Mouse (Mus musculus): ENCODE measurements at regions not wholly inside any gene's neighbourhood (a gene's known extent, or its start where the extent isn't known, plus 50 kb on each side); places are given as distances from the start of the nearest gene placed in this dataset.

DNA sequence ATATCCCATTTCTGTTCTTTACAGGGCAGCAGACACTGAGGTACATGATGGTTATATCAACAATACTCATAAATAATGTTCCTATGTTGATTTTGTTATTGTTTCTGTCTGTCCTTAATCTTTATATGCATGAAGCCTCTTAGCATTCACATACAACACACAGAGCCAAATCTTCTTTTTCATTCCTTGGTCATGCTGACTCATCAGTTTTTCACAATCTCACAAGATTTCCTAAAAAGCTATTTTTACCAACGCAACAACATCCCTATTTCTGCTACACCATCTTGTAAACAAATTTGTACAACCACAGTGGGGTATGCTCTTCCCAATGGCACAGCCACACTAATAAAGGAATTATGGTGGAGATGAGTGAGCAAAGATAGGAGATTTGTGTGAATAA lies 555.1 kb downstream of the Trib2 start:
- TF ChIP-seq CTCF (IDR thresholded peaks at IDR 0.05; ENCODE audit: control insufficient read depth, insufficient read depth, low read length), result no peak
- TF ChIP-seq POLR2A (IDR thresholded peaks at IDR 0.05; ENCODE audit: borderline replicate concordance, control insufficient read depth, low read depth, low read length), result no peak
